Mouse (Mus musculus): ENCODE measurements around the gene Ate1.

DNA sequence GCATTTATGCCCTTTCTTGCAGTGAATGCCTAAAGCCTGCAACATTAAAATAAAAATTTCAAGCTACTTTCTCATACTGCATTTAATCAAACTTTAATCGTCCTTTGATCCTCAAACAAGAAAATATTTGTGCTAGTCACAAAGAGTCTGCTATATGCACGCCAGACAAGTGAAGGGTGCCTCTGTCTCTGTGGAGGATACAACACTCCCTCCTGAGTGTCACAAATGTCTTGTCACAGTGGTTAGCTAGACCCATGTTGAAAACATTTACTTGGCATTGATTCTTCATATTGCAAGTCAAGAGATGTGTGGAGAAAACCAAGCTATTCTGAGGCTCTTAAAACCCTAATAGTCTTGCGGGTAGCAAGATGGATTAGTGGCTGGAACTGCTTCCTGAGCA, 133.9 kb downstream of the Ate1 start:
- TF ChIP-seq POLR2A (IDR thresholded peaks at IDR 0.05; ENCODE audit: low read depth, low read length) (no peak), CTCF (IDR thresholded peaks at IDR 0.05; ENCODE audit: borderline replicate concordance, insufficient read depth, low read length) (no peak)
